Mouse (Mus musculus): ENCODE data around the gene Hoxd9. TPM values are rescaled to one million over a fixed set of nuclear protein-coding genes. Genes with fewer than 3 reads are reported as not detected.

The Hoxd9 gene
- polyA plus RNA-seq, 1 experiment from 2014 or later: not detected

- peaks cover 99% of the 10 kb centered on the region for H3K27me3 ChIP-seq (replicated peaks)
- no peaks in the 10 kb centered on the region for H3K9me3 ChIP-seq
- no peak overlapping the region for H3K27ac ChIP-seq (replicated peaks)
- H3K9ac ChIP-seq: no peak overlapping the region
- no peak for ATAC-seq (ENCODE audit: extremely low read depth, insufficient number of reproducible peaks, low FRiP score, low TSS enrichment)
- WGBS: 2% methylated on average over 14 of the region's 14 CpGs
- no peak overlapping the region for H3K4me2 ChIP-seq
- H3K4me3 ChIP-seq: no peak overlapping the region
- no peaks in the 10 kb centered on the region for H3K36me3 ChIP-seq
- H3K4me1 ChIP-seq: peaks cover 17% of the 10 kb centered on the region
These were observed 27.8 kb upstream of the Hoxd9 start for GRCm38 (mm10) chr2:74669650-74670235.

- Histone ChIP-seq H3K36me3 (no peaks in the 10 kb centered on the region), H3K4me2 (no peak overlapping the region), H3K9ac (no peak overlapping the region), H3K4me3 (no peak overlapping the region), H3K27ac (replicated peaks) (no peak overlapping the region), H3K4me1 (peaks cover 17% of the 10 kb centered on the region), H3K9me3 (no peaks in the 10 kb centered on the region), H3K27me3 (replicated peaks) (peaks cover 99% of the 10 kb centered on the region)
- WGBS: 2% methylated on average over 3 of the region's 3 CpGs
- no peak for ATAC-seq (ENCODE audit: extremely low read depth, insufficient number of reproducible peaks, low FRiP score, low TSS enrichment)
These were observed 26.8 kb upstream of the Hoxd9 start for GRCm38 (mm10) chr2:74670632-74671188.

- WGBS: 10% methylated on average over 5 of the region's 5 CpGs
- peaks cover 17% of the 10 kb centered on the region for H3K4me1 ChIP-seq
- no peaks in the 10 kb centered on the region for H3K36me3 ChIP-seq
- no peak overlapping the region for H3K4me3 ChIP-seq
- peak overlapping the region; percentile 74; the same call in 1 of the 2 replicates for H3K4me2 ChIP-seq
- no peak for ATAC-seq (ENCODE audit: extremely low read depth, insufficient number of reproducible peaks, low FRiP score, low TSS enrichment)
- H3K27me3 ChIP-seq (replicated peaks): peaks cover 99% of the 10 kb centered on the region
- H3K9ac ChIP-seq: no peak overlapping the region
- no peaks in the 10 kb centered on the region for H3K9me3 ChIP-seq
- no peak overlapping the region for H3K27ac ChIP-seq (replicated peaks)
These were observed 25.7 kb upstream of the Hoxd9 start for GRCm38 (mm10) chr2:74671847-74672246.

GRCm38 (mm10) chr2:74672481-74673362, 24.8 kb upstream of the Hoxd9 start:
- Histone ChIP-seq H3K4me2 (peak overlapping the region; percentile 74), H3K4me1 (peaks cover 15% of the 10 kb centered on the region), H3K36me3 (no peaks in the 10 kb centered on the region), H3K9me3 (no peaks in the 10 kb centered on the region), H3K27me3 (replicated peaks) (peaks cover 99% of the 10 kb centered on the region), H3K9ac (peak overlapping the region; percentile 47; the same call in 1 of the 2 replicates), H3K4me3 (peak overlapping the region; percentile 49), H3K27ac (replicated peaks) (no peak overlapping the region)
- ATAC-seq (ENCODE audit: extremely low read depth, insufficient number of reproducible peaks, low FRiP score, low TSS enrichment): no peak
- 2% methylated on average over 40 of the region's 40 CpGs for WGBS

- H3K9me3 ChIP-seq: no peaks in the 10 kb centered on the region
- H3K4me1 ChIP-seq: peaks cover 5% of the 10 kb centered on the region; the same call in 1 of the 2 replicates
- no peak overlapping the region for H3K27ac ChIP-seq (replicated peaks)
- H3K9ac ChIP-seq: no peak overlapping the region
- no peak overlapping the region for H3K4me2 ChIP-seq
- no peaks in the 10 kb centered on the region for H3K36me3 ChIP-seq
- ATAC-seq (ENCODE audit: extremely low read depth, insufficient number of reproducible peaks, low FRiP score, low TSS enrichment): no peak
- H3K4me3 ChIP-seq: no peak overlapping the region
- peaks cover 99% of the 10 kb centered on the region for H3K27me3 ChIP-seq (replicated peaks)
- WGBS: 2% methylated on average over 24 of the region's 24 CpGs
These were observed 23.6 kb upstream of the Hoxd9 start for GRCm38 (mm10) chr2:74673835-74674425.

GRCm38 (mm10) chr2:74674881-74675665, 22.5 kb upstream of the Hoxd9 start, which contains the start of gene Hoxd12:
Hoxd12 (plus strand) TSS chr2:74675013.
- WGBS: 2% methylated on average over 47 of the region's 47 CpGs
- H3K4me2 ChIP-seq: no peak within 1 kb of the TSS
- ATAC-seq (ENCODE audit: extremely low read depth, insufficient number of reproducible peaks, low FRiP score, low TSS enrichment): no peak

GRCm38 (mm10) chr2:74675666-74676282, 21.8 kb upstream of the Hoxd9 start:
- Histone ChIP-seq H3K4me3 (no peak overlapping the region), H3K9ac (no peak overlapping the region), H3K9me3 (no peaks in the 10 kb centered on the region), H3K27me3 (replicated peaks) (peaks cover 100% of the 10 kb centered on the region), H3K36me3 (no peaks in the 10 kb centered on the region), H3K4me2 (no peak overlapping the region), H3K27ac (replicated peaks) (no peak overlapping the region), H3K4me1 (peaks cover 13% of the 10 kb centered on the region)
- 4% methylated on average over 24 of the region's 24 CpGs for WGBS
- ATAC-seq (ENCODE audit: extremely low read depth, insufficient number of reproducible peaks, low FRiP score, low TSS enrichment): no peak

More at GRCm38 (mm10) chr2:74674881-74675665, 22.5 kb upstream of the Hoxd9 start, which contains the start of gene Hoxd12:
- Histone ChIP-seq H3K27me3 (replicated peaks) (peaks cover 99% of the 10 kb centered on the region), H3K4me3 (no peak within 1 kb of the TSS), H3K9ac (no peak within 1 kb of the TSS), H3K36me3 (no peaks in the 10 kb centered on the region), H3K4me1 (peaks cover 13% of the 10 kb centered on the region), H3K27ac (replicated peaks) (no peak within 1 kb of the TSS), H3K9me3 (no peaks in the 10 kb centered on the region)

GRCm38 (mm10) chr2:74676376-74677052, 21.0 kb upstream of the Hoxd9 start:
- H3K4me2 ChIP-seq: no peak overlapping the region
- WGBS: 3% methylated on average over 9 of the region's 9 CpGs

GRCm38 (mm10) chr2:74677106-74677505, 20.4 kb upstream of the Hoxd9 start:
- Histone ChIP-seq H3K9ac (no peak overlapping the region), H3K4me2 (no peak overlapping the region), H3K4me1 (peaks cover 18% of the 10 kb centered on the region), H3K9me3 (no peaks in the 10 kb centered on the region), H3K27ac (replicated peaks) (no peak overlapping the region), H3K27me3 (replicated peaks) (peaks cover 100% of the 10 kb centered on the region), H3K36me3 (no peaks in the 10 kb centered on the region), H3K4me3 (no peak overlapping the region)
- 16% methylated on average over 2 of the region's 2 CpGs for WGBS
- ATAC-seq (ENCODE audit: extremely low read depth, insufficient number of reproducible peaks, low FRiP score, low TSS enrichment): no peak

More at GRCm38 (mm10) chr2:74676376-74677052, 21.0 kb upstream of the Hoxd9 start:
- no peak overlapping the region for H3K27ac ChIP-seq (replicated peaks)
- ATAC-seq (ENCODE audit: extremely low read depth, insufficient number of reproducible peaks, low FRiP score, low TSS enrichment): no peak
- peaks cover 100% of the 10 kb centered on the region for H3K27me3 ChIP-seq (replicated peaks)
- H3K4me1 ChIP-seq: peaks cover 13% of the 10 kb centered on the region
- no peaks in the 10 kb centered on the region for H3K9me3 ChIP-seq
- H3K4me3 ChIP-seq: no peak overlapping the region
- H3K9ac ChIP-seq: no peak overlapping the region
- no peaks in the 10 kb centered on the region for H3K36me3 ChIP-seq
